Mouse (Mus musculus) embryonic fibroblast, embryonic 13.5 days (primary cell): ENCODE results near the gene Ntrk2.

Experiments used
- CTCF ChIP-seq: IDR thresholded peaks from 2 replicates; pipeline ENCODE4 v1.5.1; 2011; ENCODE audit warnings: mild to moderate bottlenecking, control low read depth, low read length, moderate library complexity, borderline replicate concordance; ENCODE audit not compliant: insufficient read depth
- POLR2A ChIP-seq: IDR thresholded peaks from 2 replicates; pipeline ENCODE4 v1.6.1; 2011; ENCODE audit warnings: low read depth, mild to moderate bottlenecking, control low read depth, low read length, moderate library complexity

DNA sequence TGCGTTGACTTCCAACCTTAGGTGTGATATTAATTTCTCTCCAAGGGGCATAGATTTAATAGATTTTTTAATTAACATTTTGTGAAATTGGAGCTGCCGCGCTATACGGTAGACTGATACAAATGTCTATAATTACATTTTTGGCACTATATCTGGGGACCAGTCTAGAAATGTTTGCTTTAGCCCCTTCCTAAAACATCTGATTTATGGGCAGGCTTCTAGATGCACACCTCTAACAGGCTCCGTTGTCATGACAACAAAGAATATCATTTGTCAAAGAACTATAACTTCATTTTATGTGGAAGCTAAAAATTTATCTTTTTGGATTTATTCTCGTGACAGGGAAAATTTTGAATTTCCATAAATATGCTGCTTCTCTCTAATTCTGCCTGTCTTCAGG lies 140.2 kb downstream of the Ntrk2 start:
- no peak for TF ChIP-seq CTCF
- TF ChIP-seq POLR2A, result no peak
